Mouse (Mus musculus): ENCODE measurements around the gene Dedd.
"Not testable (repeated sequence)": the region's sequence is repeated elsewhere in the genome, so short reads cannot be mapped to it uniquely, and the experiment has no call there.

Dedd gene

DNA sequence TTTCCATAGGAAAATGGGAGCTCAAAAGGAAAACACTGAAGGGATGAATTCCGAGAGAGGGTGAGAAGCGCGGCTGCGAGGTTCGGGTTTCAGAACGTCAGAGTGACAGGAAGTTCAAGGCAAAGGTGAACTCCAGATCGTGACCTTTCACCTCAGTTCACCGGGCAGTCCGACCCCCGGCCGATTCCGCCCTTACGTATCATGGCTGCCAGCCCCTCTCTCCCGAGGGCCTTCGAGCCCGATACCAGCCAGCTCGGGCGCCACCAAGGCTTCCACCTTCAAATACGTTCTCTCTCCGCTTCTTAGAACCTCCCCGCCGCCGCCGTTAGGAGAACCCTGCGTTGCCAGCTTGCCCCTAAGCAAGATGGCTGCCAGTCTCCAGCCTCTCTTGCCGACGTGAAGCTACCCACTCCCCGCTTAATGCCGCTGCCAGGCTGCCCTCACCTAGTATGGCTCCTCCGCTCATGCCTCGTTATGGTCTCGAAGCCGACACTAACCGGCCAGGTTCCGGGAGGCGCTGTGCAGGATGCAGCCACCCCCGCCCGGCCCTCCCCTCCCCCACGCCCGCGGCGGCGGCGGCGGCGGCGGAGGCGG is at the start of gene Dedd:
Gene Dedd, plus strand, starts transcription at position 307 of the 594 bp plus-strand sequence.
- DNase-seq (ENCODE audit: low spot score in 2 of 2): peak; percentile 91 to 94

DNA sequence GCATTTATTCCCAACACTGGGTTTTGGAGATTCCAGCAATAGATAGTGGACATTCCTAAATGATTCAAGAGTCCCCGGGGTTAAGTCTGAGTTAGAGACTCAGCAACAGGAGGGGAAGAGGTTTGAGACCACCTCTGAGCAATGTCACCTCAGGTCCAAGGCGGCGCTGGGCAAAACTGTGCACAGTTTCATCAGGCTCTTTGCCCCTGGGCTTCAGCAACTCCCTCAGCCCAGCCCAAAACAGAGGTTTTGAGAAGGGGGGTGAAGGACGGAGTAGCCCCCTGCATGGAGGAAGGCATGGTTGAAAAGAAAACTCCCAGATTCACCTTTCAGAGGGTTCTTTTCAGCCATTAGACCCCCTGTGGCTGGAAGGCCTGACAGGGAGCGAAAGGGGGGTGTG is 49.2 kb upstream of the Dedd start:
- DNase-seq (ENCODE audit: low spot score in 2 of 2): no peak

DNA sequence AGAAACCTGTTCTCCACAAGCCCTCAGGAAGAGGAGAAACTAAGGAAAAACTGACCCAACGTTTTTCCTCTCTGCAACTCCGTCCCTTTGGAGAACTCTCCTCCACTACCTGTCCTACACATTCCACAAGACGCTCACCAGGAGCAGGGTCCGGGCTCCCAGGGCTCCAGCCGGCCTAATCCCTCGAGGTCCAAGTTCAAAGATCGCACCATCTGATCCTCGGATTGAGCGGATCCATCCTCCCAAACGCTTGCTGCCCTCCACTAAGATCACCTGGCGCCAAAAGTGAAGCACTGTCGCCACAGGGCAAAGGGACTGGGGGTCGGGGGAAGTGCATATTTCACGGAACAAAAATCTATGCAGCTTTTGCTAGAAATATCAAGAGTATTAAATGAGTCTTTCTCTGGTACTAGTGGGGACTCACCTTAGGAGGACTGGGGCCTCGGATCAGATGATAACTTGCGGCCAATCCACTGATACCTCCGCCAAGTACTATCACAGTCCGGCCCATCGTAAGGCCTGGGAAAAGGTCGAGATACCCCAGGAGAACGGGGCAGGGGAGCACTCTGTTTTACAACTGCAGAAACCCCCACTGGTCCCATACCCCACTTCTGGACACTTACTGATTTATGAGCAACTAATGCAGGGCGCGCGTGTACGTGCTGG is 48.6 kb upstream of the Dedd start:
- DNase-seq (ENCODE audit: low spot score in 2 of 2): no peak

DNA sequence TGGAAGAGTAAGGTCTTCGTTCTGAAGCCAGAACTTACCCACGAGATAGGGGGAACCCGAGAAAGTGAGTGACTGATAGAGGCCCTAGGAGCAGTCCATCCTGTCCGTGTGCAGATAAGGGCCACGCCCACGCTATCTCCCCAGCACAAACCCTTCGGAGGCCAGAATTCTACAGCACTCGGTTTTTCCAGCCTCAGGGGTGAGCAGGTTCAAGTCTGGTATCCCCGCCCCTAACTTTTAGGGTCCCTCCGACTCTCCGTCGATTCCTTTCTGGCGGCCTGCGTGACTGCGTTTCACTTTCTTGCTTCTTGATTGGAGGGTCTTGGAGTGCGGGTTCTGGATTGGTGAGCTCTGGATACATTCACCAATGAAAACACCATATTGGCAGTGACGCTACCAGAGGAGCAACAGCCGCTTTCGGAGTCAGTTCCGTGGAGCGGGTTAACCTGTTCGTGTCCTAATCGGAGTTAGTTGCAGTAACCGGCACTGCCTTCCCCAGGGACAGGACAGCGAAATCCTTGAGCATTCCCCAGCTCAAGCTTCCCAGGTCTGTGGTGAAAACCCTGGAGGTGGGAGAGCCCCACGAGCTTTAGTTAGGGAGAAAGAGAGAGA is 47.9 kb upstream of the Dedd start, which contains the start of gene Ppox:
Gene Ppox, minus strand, starts transcription at position 271 of the 612 bp plus-strand sequence.
- peak; percentile 92 to 96 for DNase-seq (ENCODE audit: low spot score in 2 of 2)

DNA sequence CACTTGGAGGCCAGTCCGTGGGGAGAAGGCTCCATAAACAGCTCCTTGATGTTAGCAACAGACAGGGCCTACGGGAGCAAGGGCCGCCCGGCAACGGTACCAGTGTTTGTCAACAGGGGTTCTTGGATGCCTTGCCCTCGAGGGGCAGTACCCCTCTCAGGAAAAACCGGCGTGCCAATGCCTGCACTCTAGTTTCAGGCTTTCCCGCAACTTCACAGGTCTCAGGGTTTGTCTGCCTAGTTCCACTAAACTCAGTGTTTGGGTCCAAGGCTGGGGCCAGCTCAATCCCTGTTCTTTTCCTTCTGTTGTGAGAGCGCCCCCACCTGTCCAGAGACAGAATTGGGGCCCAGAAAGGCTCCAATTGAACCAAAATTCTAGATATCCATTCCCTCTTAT is 47.4 kb upstream of the Dedd start:
- DNase-seq (ENCODE audit: low spot score in 2 of 2): peak; percentile 81 to 82

DNA sequence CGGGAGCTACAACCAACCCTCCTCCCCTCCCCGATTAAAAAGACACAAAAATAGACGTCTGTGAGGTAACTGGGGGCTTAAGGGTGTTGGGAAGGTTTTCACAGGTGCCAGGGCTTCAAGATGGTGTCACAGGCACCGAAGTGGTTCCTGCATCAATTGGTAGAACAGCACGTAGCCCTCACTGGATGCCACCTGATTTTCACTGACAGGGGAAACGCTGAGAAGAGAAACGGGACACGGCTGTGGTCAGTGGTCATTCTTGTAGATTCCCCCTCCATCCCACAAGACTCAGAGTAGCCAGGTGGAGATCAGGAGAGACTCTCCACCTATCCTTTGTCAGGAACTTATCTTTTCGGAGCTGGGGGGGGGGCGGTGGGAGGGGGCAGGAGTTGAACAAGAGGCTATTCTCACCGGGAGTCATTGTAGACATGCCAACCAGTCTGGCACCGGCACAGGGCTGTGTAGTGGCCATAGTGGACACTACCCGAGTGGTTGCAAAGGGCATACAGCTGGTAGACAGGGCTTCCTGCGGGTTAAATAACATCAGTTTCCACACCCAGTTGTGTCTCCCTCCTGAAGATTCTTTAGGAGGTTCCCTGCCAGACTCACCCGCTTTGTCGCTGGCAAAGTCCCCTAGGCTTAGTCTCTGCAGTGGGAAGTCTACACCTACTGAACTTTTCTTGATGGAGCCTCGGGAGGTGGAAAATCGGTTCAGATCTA is 46.7 kb upstream of the Dedd start:
- DNase-seq (ENCODE audit: low spot score in 2 of 2): no peak

DNA sequence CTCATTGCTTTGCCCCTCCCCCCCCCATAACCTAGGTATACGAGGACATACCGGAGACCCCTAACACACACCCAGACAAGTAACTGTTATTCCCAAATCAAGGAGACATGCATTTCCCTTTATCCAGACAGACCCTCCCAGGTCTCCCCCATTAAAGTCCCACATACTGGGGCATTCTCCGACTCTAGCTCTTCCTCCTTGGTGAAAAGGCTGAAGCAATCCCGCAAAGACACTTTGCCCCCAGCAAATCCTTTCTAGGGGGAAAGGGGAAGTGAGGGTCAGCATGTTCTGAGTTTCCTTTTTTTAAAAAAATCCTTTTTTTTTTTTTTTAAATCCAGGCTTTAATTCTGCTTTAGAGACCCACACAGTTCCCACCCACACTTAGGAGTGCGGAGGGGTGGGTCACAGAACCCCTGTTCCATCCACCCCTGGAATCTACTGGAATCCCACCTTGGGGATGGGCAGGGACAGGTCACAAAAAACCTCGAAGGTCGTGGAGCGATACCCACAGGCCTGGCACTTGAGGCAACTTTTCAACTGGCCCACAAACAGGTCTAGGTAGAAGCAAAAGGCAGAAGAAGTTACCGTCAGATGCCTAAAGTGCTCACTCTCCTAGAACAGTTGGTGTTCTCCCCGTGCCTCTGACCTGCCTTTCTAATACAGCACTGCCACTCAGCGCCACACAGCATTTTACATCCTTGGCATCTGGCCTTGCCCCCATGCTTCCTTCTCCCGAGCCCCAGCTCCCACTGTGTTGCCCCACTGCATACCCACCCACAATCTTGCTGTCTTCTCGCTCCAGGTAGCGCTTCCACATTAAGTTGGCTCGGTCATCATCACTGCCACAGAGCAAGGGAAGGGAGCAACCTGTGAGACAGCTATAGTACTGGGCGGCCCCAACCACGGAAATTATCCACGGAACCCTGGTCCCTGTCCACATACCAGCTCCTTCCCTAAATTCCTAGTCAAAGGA is 45.5 kb upstream of the Dedd start:
- no peak for DNase-seq (ENCODE audit: low spot score in 2 of 2)

DNA sequence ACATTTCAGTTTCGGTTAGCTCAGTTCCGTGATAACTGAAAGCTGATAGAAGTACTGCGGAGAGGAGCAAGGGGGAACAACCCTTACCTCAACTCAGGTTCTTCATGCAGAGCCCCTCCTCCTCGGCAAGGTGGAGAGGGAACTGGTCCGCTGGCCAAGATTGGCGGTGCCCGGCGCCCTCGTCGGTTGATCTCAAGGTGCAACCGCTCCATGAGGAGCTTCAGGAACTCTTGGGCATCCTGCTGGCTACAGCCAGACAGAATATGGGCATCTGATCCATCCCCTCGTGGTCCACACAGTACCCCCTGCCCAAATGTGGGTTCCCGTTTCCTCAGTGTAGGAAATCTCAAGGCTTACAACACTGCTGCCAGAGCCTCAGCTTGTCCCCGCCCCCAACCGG is 44.5 kb upstream of the Dedd start:
- DNase-seq (ENCODE audit: low spot score in 2 of 2): no peak

DNA sequence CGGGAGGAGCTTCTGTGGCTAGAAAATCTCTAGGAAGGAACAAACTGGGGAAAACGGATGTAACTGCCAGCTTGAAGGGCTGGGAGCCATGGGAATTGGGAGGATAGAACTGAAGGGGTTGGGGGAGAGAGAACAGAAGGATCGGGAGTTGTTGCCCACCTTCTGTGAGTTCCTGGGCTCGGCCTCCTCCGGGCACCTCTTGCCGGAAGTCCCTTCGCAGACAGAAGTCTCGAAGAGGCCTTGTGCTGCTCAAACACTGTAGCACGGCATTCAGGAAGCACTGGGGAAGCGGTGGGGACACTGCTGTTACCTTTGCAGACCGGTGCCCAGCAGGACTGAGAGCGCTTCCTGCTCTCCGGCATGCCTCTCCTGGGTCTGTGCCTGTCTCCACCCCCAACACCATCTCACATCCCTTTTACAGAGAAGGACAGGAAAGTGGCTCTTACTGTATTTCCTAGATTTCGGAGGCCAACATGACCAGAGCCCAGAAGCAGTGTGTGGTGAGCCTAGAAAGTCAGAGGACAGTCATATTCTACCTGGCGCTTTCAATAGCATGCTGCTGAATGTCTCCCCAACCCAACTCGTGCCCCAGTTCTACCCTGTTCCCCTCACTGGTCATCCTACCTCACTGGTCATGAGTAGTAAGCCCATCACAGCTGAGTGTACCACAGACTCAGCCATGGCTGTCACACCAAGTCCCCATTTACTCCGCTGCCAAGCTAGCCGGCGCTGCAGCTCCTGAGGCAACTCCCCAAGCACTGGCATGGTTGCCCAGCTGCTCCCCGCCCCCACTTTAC is 43.7 kb upstream of the Dedd start:
- DNase-seq (ENCODE audit: low spot score in 2 of 2): peak in 1 of 2 experiments; percentile 1

DNA sequence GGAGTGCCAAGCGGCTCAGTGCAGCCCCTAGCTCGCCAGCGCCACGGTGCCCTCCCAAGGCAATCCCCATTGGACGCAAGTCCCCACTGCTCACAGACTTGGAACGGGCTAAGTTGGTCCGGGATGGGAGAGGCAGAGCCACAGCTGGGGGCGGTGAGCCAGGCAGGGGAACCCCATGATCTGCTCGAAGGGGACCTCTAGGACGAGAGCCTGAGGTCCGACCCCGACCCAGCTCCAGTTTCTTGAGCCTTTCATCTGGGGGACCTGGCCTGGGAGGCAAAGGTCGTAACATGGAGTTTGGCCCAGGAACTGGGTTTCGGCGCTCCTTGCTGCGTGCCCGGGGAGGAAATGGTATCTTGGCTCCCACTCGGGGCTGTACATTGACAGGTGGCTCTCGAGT is 42.4 kb upstream of the Dedd start:
- peak in 1 of 2 experiments; percentile 2 for DNase-seq (ENCODE audit: low spot score in 2 of 2)

DNA sequence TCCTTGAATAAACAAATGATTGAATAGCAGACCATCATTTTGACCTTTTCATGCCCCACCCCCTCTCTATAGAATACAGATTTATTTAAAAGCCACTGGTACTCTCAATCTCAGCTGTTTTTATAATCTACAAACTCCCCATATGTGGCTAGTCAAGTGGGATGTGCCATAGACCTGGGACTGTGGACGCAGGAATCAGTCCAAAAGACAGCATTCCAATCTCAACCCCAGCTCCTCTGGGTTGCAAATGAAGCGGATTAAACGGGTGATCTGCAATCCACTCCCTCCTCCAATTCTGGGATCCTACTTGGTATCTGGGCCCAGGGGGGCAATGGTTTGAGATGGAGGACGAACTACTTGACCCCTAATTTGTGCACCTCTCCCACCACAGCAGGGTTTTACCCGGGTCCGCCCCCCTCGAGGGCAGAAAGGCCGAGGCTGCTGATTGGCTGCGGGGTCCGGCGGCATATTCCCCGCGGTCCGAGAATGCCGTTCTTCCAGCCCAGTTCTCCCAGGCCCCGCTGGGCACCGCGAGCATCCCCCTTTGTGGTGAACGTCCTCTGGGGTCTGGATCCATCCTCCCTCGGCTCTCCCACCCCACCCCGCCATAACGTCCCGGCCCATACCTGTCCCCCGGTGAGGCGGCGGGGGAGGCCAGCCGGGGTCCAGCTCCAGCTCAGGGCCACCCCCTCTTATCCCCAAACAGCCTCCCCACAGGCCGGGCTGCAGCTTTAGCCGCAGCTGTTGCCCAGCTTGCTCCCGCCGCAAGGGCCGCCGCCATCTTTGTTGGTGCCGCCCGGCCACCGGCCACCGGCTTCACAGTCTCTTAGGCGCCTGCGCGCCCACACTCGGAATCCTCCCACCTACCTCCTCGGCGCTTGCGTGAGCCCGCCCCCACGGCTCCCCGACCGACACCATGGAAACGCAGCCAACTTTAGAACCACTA is 41.5 kb upstream of the Dedd start, which contains the start of gene Usp21:
Gene Usp21, minus strand, starts transcription at position 856 of the 946 bp plus-strand sequence.
- peak; percentile 95 to 96 for DNase-seq (ENCODE audit: low spot score in 2 of 2)

DNA sequence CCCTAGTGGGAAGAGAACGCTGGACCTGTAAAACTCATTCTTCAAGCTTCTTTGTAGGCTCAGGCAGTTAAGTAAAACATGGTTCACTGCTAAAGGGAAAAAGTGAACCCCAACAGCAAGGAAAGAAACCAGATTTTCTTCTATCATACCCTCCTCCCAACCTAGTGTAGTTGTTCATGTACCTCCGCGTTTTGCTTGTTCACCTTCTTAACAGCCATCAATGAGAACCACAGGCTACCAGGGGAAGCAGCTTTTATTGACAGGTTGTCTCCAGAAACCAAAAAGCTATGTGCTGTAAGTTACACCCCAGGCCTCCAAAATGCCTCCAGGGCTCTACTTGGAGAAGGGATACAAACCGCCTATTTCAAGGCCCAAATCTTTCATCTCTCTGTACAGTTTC is 40.6 kb upstream of the Dedd start:
- DNase-seq (ENCODE audit: low spot score in 2 of 2): no peak

DNA sequence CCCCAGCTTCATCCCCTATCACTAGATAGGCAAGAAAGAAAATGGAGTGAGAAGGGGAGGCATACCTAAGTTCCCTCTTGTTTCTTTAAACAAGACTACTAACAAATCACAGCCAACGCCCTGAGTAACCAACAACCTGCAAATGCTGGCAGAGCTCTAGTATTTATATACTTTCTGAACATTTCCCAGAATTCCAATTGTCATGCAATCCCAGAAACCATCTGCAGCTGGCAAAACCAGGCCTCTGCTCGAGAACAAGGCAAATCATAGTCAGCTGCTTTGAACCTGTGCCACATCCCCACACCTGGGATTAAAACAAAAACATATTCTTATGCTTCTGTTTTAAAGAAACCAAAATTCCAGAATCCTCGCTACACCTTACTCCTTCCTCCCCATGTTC is 35.6 kb upstream of the Dedd start:
- DNase-seq (ENCODE audit: low spot score in 2 of 2): no peak

DNA sequence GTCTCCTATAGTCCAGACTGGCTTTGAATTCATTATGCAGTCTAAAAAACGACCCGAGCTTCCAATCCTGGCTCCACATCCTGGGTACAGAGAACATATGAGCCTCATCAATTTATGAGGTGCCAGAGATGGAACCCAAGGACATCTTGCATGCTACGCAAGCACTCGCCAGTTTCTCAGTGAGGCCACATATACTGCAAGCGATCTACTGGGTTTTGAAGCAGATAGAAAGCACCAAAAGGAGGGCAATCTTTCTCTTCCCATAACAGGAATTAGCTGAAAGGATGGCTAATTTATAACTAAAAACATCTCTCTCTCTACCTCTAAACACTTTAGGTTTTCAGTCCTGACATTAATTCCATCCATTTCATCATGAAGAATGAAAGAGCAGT is 35.0 kb upstream of the Dedd start:
- no peak for DNase-seq (ENCODE audit: low spot score in 2 of 2)

DNA sequence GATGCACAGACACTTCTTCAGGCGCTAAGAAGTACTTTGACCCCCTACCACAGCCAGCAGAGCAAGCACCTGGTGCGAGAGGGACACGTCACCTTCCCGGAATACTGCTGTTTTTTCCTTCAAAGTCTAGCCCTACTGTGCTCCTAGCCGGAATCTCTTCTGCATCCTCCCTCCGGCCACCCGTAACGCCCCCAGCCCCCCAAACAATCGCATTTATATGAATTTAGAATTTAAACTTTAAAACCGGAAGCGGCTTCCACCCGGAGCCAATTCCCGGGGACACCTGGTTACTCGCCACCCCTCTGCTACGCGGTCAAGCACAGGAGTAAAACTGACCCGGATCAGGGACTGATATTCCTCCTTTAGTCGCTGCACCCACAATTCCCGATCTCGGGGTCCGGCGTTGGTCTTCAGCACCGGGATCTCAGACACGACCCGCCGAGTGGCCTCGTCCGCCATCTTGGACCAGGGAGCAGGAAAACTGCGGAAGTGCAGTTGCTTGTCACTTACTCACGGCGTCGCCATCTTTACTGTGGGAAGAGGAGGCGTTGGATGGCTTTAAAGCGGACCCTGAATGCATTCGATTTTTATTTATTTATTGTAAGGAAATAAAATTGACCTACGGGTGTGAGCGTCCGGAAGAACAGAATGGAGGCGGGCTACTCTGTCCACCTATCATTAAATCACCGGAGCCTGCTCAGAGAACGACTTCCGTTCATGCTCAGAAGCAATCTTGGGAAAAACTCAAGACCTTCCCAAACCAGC is 34.5 kb upstream of the Dedd start, which contains the start of gene Ufc1:
Gene Ufc1, minus strand, starts transcription at position 727 of the 765 bp plus-strand sequence.
- peak; percentile 86 to 90 for DNase-seq (ENCODE audit: low spot score in 2 of 2)

DNA sequence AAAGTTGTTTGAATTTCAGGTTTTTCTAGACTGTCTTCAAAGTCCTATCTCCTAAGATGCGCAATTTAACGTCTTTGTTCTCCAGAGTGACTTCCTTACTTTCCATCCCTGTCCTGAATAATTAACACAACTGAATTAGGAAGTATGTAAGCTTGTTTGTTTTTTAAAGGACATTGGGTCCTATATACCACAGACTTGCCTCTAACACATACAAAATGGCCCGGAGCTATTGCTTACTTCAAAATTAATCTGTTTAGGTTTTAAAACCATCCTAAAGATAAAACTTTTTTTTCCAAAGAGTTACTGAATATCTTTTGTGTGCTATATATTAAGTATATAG is 33.9 kb upstream of the Dedd start:
- no peak for DNase-seq (ENCODE audit: low spot score in 2 of 2)

DNA sequence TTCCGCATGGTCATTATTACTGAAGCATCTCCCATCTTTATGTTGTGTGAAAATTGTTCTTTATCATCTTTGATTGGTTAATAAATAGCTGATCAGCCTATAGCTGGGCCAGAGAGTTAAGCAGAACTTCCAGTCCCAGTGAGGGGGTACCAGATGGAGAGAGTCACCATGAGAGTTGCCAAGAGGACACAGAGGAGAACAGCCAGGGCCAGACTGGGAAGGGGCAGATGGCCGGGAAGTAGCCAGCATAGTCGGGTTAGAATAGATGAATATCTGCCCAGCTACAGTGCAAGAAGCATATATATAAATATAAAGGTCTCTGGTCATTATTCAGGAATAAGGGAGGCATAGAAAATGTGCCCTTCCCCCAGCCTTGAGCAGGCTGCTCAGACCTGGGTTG is 30.7 kb upstream of the Dedd start:
- DNase-seq (ENCODE audit: low spot score in 2 of 2): no peak

DNA sequence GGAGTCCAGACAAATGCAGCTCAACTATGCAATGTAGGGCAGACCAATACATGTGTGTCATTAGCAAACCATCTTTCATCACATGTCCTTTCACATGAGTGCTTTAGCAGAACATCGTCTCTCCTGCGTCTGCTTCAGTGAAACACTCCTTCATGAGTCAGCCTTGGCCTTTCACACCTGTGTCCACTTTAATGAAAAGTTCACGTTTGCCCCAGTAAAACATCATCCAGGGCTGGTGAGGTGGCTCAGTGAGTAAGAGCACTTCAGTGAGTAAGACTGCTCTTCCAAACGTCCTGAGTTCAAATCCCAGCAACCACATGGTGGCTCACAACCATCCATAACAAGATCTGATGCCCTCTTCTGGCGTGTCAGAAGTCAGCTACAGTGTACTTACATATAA is 22.8 kb upstream of the Dedd start:
- not testable (repeated sequence) for DNase-seq (ENCODE audit: low spot score in 2 of 2)

DNA sequence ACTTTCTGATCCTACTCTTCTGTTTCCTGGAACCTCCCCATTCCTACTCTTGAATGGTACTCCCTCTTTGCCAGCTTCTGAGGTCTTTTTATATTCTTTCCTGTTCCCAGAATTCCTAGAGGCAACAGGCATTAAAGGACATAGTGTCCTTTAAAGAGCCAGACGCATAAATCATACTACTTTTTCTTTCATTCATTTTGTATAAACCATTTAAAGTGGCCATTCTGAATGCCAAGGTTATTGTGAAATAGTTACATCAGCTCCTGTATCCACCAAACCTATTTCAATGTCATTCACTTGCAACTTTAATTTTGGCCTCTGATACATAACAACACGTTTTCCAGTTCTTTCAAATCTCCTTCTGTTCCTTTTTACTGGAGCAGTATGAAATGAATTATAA is 19.6 kb upstream of the Dedd start:
- no peak for DNase-seq (ENCODE audit: low spot score in 2 of 2)
